Mouse (Mus musculus) myocyte (in vitro differentiated cells): ENCODE results near the gene Jhy.

ENCODE experiments used
- CEBPB ChIP-seq: IDR thresholded peaks from 2 replicates; pipeline ENCODE4 v1.6.1; 2011; ENCODE audit warnings: mild to moderate bottlenecking, moderate library complexity; ENCODE audit not compliant: poor library complexity, insufficient read depth, severe bottlenecking
- E2F4 ChIP-seq: IDR thresholded peaks from one replicate; pipeline ENCODE4 v1.6.1; 2011; ENCODE audit warnings: mild to moderate bottlenecking, control low read depth, moderate library complexity; ENCODE audit not compliant: insufficient read depth
- MAX ChIP-seq: IDR thresholded peaks from one replicate; pipeline ENCODE4 v1.6.1; 2011; ENCODE audit warnings: low read depth, mild to moderate bottlenecking, control low read depth
- MYOD1 ChIP-seq, 3 experiments: IDR thresholded peaks; one replicate each; pipeline ENCODE4 v1.6.1; 2011; ENCODE audit warnings: control low read depth in 2 of 3, low read depth in 2 of 3, mild to moderate bottlenecking in 2 of 3, moderate library complexity in 1 of 3; ENCODE audit not compliant: insufficient read length in 2 of 3, control insufficient read depth in 1 of 3
- MYOG ChIP-seq, 3 experiments: IDR thresholded peaks; one replicate each; pipeline ENCODE4 v1.6.1; 2011; ENCODE audit warnings: control low read depth in 2 of 3, low read depth in 2 of 3, mild to moderate bottlenecking in 2 of 3; ENCODE audit not compliant: insufficient read length in 2 of 3, control insufficient read depth in 1 of 3, insufficient read depth in 1 of 3
- POLR2A ChIP-seq: IDR thresholded peaks from one replicate; pipeline ENCODE4 v1.6.1; 2011; ENCODE audit warnings: low read depth, mild to moderate bottlenecking, control low read depth, moderate library complexity; ENCODE audit not compliant: insufficient read length
- POLR2AphosphoS2 ChIP-seq: IDR thresholded peaks from one replicate; pipeline ENCODE4 v1.6.1; 2011; ENCODE audit warnings: low read depth, control low read depth; ENCODE audit not compliant: insufficient read length
- REST ChIP-seq: IDR thresholded peaks from one replicate; pipeline ENCODE4 v1.6.1; 2011; ENCODE audit warnings: mild to moderate bottlenecking, control low read depth, moderate library complexity; ENCODE audit not compliant: insufficient read depth, insufficient read length
- SRF ChIP-seq: IDR thresholded peaks from one replicate; pipeline ENCODE4 v1.6.1; 2011; ENCODE audit warnings: low read depth; ENCODE audit not compliant: control insufficient read depth, insufficient read length
- TCF12 ChIP-seq: IDR thresholded peaks from one replicate; pipeline ENCODE4 v1.6.1; 2011; ENCODE audit warnings: mild to moderate bottlenecking, control low read depth; ENCODE audit not compliant: poor library complexity, insufficient read depth, severe bottlenecking
- TCF3 ChIP-seq: IDR thresholded peaks from one replicate; pipeline ENCODE4 v1.6.1; 2011; ENCODE audit warnings: low read depth, control low read depth; ENCODE audit not compliant: insufficient read length
- USF1 ChIP-seq: IDR thresholded peaks from one replicate; pipeline ENCODE4 v1.6.1; 2011; ENCODE audit warnings: low read depth, mild to moderate bottlenecking, control low read depth, moderate library complexity

DNA sequence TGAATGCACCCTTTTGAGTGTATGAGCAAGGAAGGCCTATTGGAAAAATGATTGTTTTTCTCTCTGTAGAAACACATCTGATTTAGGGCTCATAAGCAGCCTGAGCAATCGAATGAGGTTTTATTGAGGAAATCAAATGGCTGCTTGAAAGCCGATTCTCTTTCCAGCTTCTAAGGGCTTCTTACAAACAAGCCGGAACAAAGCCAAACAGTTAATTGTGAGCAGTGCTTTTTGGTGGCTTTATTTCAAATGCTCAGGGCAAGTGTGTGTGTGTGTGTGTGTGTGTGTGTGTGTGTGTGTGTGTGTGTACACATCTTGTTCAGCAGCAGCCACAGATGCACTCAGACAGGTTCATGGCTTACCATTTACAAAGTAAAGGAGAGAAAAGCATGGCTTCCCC, 2.5 kb downstream of the Jhy start:
- TF ChIP-seq POLR2A (no peak), USF1 (no peak), MAX (no peak), POLR2AphosphoS2 (no peak), TCF12 (no peak), CEBPB (no peak), MYOD1 (IDR thresholded peaks at IDR 0.05; ENCODE audit: control insufficient read depth in 1 of 3, insufficient read length in 2 of 3, low read depth in 2 of 3) (no peak), E2F4 (no peak), SRF (no peak), MYOG (IDR thresholded peaks at IDR 0.05; ENCODE audit: control insufficient read depth in 1 of 3, insufficient read depth in 1 of 3, insufficient read length in 2 of 3, low read depth in 2 of 3) (no peak), TCF3 (no peak), REST (no peak)
